Mouse (Mus musculus) hindbrain, embryonic 10.5 days (tissue): ENCODE data around the gene Tnfrsf21. TPM values are rescaled to one million over a fixed set of nuclear protein-coding genes. Genes with fewer than 3 reads are reported as not detected.

Experiments used
- DNase-seq: peaks from one replicate; pipeline ENCODE4 v3.0.0-alpha.2; 2017; ENCODE audit warnings: low spot score
- H3K27ac ChIP-seq: fragments of 300-500 bp; sonication (generic); 2 replicates; pipeline ENCODE4 v1.5.1; 2016; ENCODE audit warnings: mild to moderate bottlenecking, moderate library complexity
- H3K27me3 ChIP-seq: fragments of 300-500 bp; sonication (generic); 2 replicates; pipeline ENCODE4 v1.6.1; 2016; ENCODE audit warnings: mild to moderate bottlenecking; ENCODE audit not compliant: poor library complexity, insufficient read depth, severe bottlenecking
- H3K36me3 ChIP-seq: fragments of 300-500 bp; sonication (generic); 2 replicates; pipeline ENCODE4 v1.6.1; 2016; ENCODE audit warnings: mild to moderate bottlenecking, moderate library complexity
- H3K4me1 ChIP-seq: fragments of 300-500 bp; sonication (generic); replicated peaks from 2 replicates; pipeline ENCODE4 v1.6.1; 2016; ENCODE audit warnings: mild to moderate bottlenecking
- H3K4me3 ChIP-seq: fragments of 300-500 bp; sonication (generic); 2 replicates; pipeline ENCODE4 v1.5.1; 2016; ENCODE audit warnings: mild to moderate bottlenecking, moderate library complexity
- H3K9me3 ChIP-seq: fragments of 300-500 bp; sonication (generic); 2 replicates; pipeline ENCODE4 v1.6.1; 2016; ENCODE audit warnings: mild to moderate bottlenecking, moderate library complexity
- whole genome bisulfite sequencing: fragments of 180-500 bp; shearing (Covaris S2); methylation state at CpG from one replicate; pipeline ENCODE4 v1.1.7; 2016; 5-methylcytosine and 5-hydroxymethylcytosine counted together
- polyA plus RNA-seq: library from polyadenylated mRNA; unstranded; fragments of >200 nt; fragmentation: Nextera tagmentation; extraction: Ambion mirVana; gene quantifications from 2 replicates; pipeline ENCODE4 v1.2.1, GENCODE M21; 2016

Tnfrsf21 gene
- polyA plus RNA-seq, 1 experiment from 2014 or later: 31.4 TPM

GRCm38 (mm10) chr17:43072142-43072786 lies 55.9 kb downstream of the Tnfrsf21 start:
- no peak for DNase-seq
- Histone ChIP-seq H3K4me1 (peaks cover 9% of the 10 kb centered on the region), H3K4me3 (no peak overlapping the region), H3K36me3 (peaks cover 18% of the 10 kb centered on the region), H3K27ac (no peak overlapping the region), H3K9me3 (no peaks in the 10 kb centered on the region), H3K27me3 (no peaks in the 10 kb centered on the region)
- 80% methylated on average over 11 of the region's 11 CpGs for WGBS

- no peak overlapping the region for H3K27ac ChIP-seq
- DNase-seq: no peak
- peaks cover 13% of the 10 kb centered on the region for H3K36me3 ChIP-seq
- H3K4me3 ChIP-seq: no peak overlapping the region
- H3K27me3 ChIP-seq: no peaks in the 10 kb centered on the region
- peaks cover 14% of the 10 kb centered on the region for H3K4me1 ChIP-seq
- H3K9me3 ChIP-seq: no peaks in the 10 kb centered on the region
- WGBS: 63% methylated on average over 5 of the region's 5 CpGs
These were observed 56.4 kb downstream of the Tnfrsf21 start for GRCm38 (mm10) chr17:43072787-43073148.

GRCm38 (mm10) chr17:43074391-43074790 lies 58.0 kb downstream of the Tnfrsf21 start:
- Histone ChIP-seq H3K9me3 (no peaks in the 10 kb centered on the region), H3K4me3 (no peak overlapping the region), H3K4me1 (peaks cover 16% of the 10 kb centered on the region), H3K36me3 (peaks cover 8% of the 10 kb centered on the region; the same call in 1 of the 2 replicates), H3K27me3 (no peaks in the 10 kb centered on the region), H3K27ac (no peak overlapping the region)
- 84% methylated on average over 5 of the region's 5 CpGs for WGBS
- DNase-seq: no peak

DNA sequence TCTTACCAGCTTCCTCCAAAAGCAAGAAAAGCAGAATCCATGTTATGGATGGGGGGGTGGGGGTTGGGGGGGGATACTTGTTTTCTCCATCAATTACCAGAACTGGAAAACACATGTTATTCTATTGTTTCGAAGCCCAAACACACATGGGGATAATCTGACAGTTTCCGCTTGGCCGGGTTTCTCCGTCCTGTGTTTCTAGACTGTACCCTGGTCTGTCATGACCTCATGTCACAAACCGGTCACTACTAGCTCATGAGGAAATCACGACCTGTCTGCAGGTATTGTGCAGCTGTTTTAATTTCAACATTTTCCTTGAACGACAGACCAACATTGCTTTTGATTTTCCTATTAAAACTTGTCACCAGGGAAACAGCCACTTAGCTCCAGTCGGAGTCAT lies 58.7 kb downstream of the Tnfrsf21 start:
- Histone ChIP-seq H3K36me3 (peaks cover 8% of the 10 kb centered on the region; the same call in 1 of the 2 replicates), H3K27ac (no peak overlapping the region), H3K27me3 (no peaks in the 10 kb centered on the region), H3K4me3 (no peak overlapping the region), H3K4me1 (peaks cover 16% of the 10 kb centered on the region), H3K9me3 (no peaks in the 10 kb centered on the region)
- WGBS: 82% methylated on average over 8 of the region's 8 CpGs
- no peak for DNase-seq

- WGBS: 87% methylated on average over 8 of the region's 8 CpGs
- Histone ChIP-seq H3K36me3 (peaks cover under 1% of the 10 kb centered on the region; the same call in 1 of the 2 replicates), H3K9me3 (no peaks in the 10 kb centered on the region), H3K4me1 (peaks cover 16% of the 10 kb centered on the region), H3K4me3 (no peak overlapping the region), H3K27me3 (no peaks in the 10 kb centered on the region), H3K27ac (no peak overlapping the region)
- DNase-seq: no peak
These were observed 59.6 kb downstream of the Tnfrsf21 start for GRCm38 (mm10) chr17:43075937-43076336.

DNA sequence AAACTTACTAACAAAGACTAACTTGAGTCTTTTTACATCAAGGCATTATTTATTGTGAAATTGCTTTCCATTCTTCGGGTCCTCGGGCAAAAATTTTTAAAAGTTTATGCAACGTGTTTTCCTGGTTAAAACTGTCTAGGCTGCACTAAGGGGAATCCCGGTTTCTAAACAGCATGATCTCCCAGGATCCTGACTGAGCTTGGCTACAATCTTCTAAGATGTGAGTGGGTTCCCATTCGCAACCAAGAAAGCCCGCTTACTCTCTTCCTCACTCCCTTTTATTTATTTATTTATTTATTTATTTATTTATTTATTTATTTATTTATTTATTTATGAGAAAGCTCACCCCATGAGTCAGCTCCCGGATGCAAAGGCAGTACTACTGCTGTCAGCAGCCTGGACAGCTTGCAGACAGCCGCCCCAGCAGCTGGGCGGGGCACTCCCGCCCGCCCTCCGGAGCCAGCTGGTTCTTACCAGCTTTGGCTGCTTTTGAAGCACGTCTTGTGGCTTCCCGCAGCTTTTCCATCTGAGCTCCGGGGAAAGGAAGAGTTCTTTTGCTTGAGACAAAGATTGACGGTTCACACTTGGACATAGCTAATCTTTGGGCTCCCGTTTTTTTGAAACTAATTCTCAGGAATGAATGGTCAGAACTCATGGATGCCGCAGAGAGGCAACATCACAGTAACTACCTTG lies 60.6 kb downstream of the Tnfrsf21 start:
- no peaks in the 10 kb centered on the region for H3K36me3 ChIP-seq
- no peaks in the 10 kb centered on the region for H3K27me3 ChIP-seq
- H3K4me3 ChIP-seq: no peak overlapping the region
- peak overlapping the region; percentile 84 for H3K27ac ChIP-seq
- 34% methylated on average over 18 of the region's 18 CpGs for WGBS
- DNase-seq: peak; percentile 85
- H3K4me1 ChIP-seq: peaks cover 16% of the 10 kb centered on the region
- H3K9me3 ChIP-seq: no peaks in the 10 kb centered on the region

GRCm38 (mm10) chr17:43077540-43077939 lies 61.2 kb downstream of the Tnfrsf21 start:
- no peak for DNase-seq
- peak overlapping the region; percentile 84 for H3K27ac ChIP-seq
- no peaks in the 10 kb centered on the region for H3K27me3 ChIP-seq
- peaks cover 16% of the 10 kb centered on the region for H3K4me1 ChIP-seq
- 54% methylated on average over 4 of the region's 4 CpGs for whole genome bisulfite sequencing
- no peak overlapping the region for H3K4me3 ChIP-seq
- H3K9me3 ChIP-seq: no peaks in the 10 kb centered on the region
- no peaks in the 10 kb centered on the region for H3K36me3 ChIP-seq

- Histone ChIP-seq H3K4me1 (peaks cover 10% of the 10 kb centered on the region), H3K27me3 (no peaks in the 10 kb centered on the region), H3K4me3 (no peak overlapping the region), H3K9me3 (no peaks in the 10 kb centered on the region), H3K27ac (no peak overlapping the region), H3K36me3 (peaks cover 11% of the 10 kb centered on the region)
- WGBS: 90% methylated on average over 5 of the region's 5 CpGs
- no peak for DNase-seq
These were observed 64.9 kb downstream of the Tnfrsf21 start for GRCm38 (mm10) chr17:43081225-43081624.

- no peak for DNase-seq
- Histone ChIP-seq H3K27ac (no peak overlapping the region), H3K9me3 (no peaks in the 10 kb centered on the region), H3K36me3 (peaks cover 46% of the 10 kb centered on the region), H3K4me3 (no peak overlapping the region), H3K27me3 (no peaks in the 10 kb centered on the region), H3K4me1 (no peaks in the 10 kb centered on the region)
- 85% methylated on average over 6 of the region's 6 CpGs for WGBS
These were observed 73.1 kb downstream of the Tnfrsf21 start for GRCm38 (mm10) chr17:43089496-43089895.

DNA sequence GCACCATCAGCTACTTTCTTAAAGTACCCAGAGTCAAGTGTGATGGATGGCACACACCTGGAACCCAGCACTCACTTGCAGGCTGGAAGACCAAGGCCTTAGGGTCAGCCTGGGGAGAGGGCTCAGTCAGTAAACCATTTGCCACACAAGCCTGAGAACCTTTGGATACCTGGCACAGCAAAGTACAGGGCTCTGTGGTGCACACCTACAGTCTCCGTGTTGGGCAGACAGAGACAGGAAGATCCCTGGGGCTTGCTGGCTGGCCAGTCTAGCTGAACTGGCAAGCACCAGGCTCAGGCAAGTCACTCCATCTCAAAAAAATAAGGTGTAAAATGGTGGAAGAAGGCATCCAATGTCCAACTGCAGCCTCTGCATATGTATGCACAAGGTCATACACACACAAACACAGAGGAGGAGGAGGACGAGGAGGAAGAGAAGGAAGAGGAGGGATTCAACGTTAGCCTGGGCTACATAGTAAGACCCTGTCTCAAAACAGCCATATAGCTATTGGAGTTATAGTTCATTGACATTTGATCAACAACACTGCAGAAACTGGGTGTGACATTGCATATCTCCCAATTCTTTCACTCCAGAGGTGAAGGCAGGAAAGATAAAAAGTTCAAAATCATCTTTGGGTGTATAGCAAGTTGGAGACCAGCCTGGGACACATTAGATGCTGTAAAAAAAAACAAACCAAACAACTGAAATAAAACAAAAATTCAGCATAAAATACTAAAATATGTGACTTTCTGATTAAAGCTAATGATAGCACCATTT lies 74.8 kb downstream of the Tnfrsf21 start:
- Histone ChIP-seq H3K9me3 (no peaks in the 10 kb centered on the region), H3K4me1 (no peaks in the 10 kb centered on the region), H3K27me3 (no peaks in the 10 kb centered on the region), H3K27ac (no peak overlapping the region), H3K36me3 (peaks cover 36% of the 10 kb centered on the region), H3K4me3 (no peak overlapping the region)
- DNase-seq: no peak
- WGBS: 86% methylated on average over 3 of the region's 3 CpGs

- no peaks in the 10 kb centered on the region for H3K9me3 ChIP-seq
- no peaks in the 10 kb centered on the region for H3K4me1 ChIP-seq
- H3K4me3 ChIP-seq: no peak overlapping the region
- H3K36me3 ChIP-seq: peaks cover 26% of the 10 kb centered on the region
- H3K27ac ChIP-seq: no peak overlapping the region
- H3K27me3 ChIP-seq: no peaks in the 10 kb centered on the region
- WGBS: 46% methylated on average over 8 of the region's 8 CpGs
- no peak for DNase-seq
These were observed 76.1 kb downstream of the Tnfrsf21 start for GRCm38 (mm10) chr17:43092280-43092995.

- H3K4me1 ChIP-seq: no peaks in the 10 kb centered on the region
- WGBS: 44% methylated on average over 2 of the region's 2 CpGs
These were observed 77.9 kb downstream of the Tnfrsf21 start for GRCm38 (mm10) chr17:43094285-43094684.

More at GRCm38 (mm10) chr17:43094285-43094684, 77.9 kb downstream of the Tnfrsf21 start:
- no peak for DNase-seq
- H3K27ac ChIP-seq: no peak overlapping the region
- peaks cover 8% of the 10 kb centered on the region for H3K36me3 ChIP-seq
- no peaks in the 10 kb centered on the region for H3K27me3 ChIP-seq
- no peak overlapping the region for H3K4me3 ChIP-seq
- H3K9me3 ChIP-seq: no peaks in the 10 kb centered on the region
